Mouse (Mus musculus) liver, embryonic 16.5 days (tissue): ENCODE results near the gene Hsd11b1. TPM values are rescaled to one million over a fixed set of nuclear protein-coding genes. Genes with fewer than 3 reads are reported as not detected.

Source experiments
- ATAC-seq: fragments of 200-750 bp; cut with Nextera tagmentation; 2 replicates; pipeline ENCODE4 v1.8.0; 2017; ENCODE audit warnings: low read depth, mild to moderate bottlenecking, moderate number of reproducible peaks, moderate library complexity
- H3K27ac ChIP-seq: fragments of 300-500 bp; sonication (generic); 2 replicates; pipeline ENCODE4 v1.5.1; 2014; ENCODE audit warnings: mild to moderate bottlenecking, low read length
- H3K27me3 ChIP-seq: fragments of 300-500 bp; sonication (generic); 2 replicates; pipeline ENCODE4 v1.6.1; 2014; ENCODE audit warnings: low read depth, low read length, mixed read lengths; ENCODE audit not compliant: control insufficient read depth, insufficient read depth
- H3K36me3 ChIP-seq: fragments of 300-500 bp; sonication (generic); 2 replicates; pipeline ENCODE4 v1.6.1; 2014; ENCODE audit warnings: mild to moderate bottlenecking; ENCODE audit not compliant: control insufficient read depth, insufficient read depth
- H3K4me1 ChIP-seq: fragments of 300-500 bp; sonication (generic); 2 replicates; pipeline ENCODE4 v1.6.1; 2014; ENCODE audit warnings: low read depth, low read length, mixed read lengths; ENCODE audit not compliant: control insufficient read depth
- H3K4me2 ChIP-seq: fragments of 300-500 bp; sonication (generic); 2 replicates; pipeline ENCODE4 v1.6.1; 2014; ENCODE audit warnings: low read depth, low read length, mixed read lengths
- H3K4me3 ChIP-seq: fragments of 300-500 bp; sonication (generic); 2 replicates; pipeline ENCODE4 v1.5.1; 2014; ENCODE audit warnings: low read depth, mild to moderate bottlenecking, low read length
- H3K9ac ChIP-seq: fragments of 300-500 bp; sonication (generic); 2 replicates; pipeline ENCODE4 v1.6.1; 2014; ENCODE audit warnings: low read depth, low read length
- H3K9me3 ChIP-seq: fragments of 300-500 bp; sonication (generic); replicated peaks from 2 replicates; pipeline ENCODE4 v1.6.1; 2016; ENCODE audit warnings: low read length; ENCODE audit not compliant: control insufficient read depth
- WGBS: fragments of 180-500 bp; shearing (Covaris S2); extraction: QIAGEN DNeasy Blood & Tissue Kit; methylation state at CpG from one replicate; pipeline ENCODE4 v1.1.7; 2014; ENCODE audit not compliant: insufficient replicate concordance; 5-methylcytosine and 5-hydroxymethylcytosine counted together
- polyA plus RNA-seq: library from polyadenylated mRNA; unstranded; fragments of >200 nt; fragmentation: Nextera tagmentation; extraction: Ambion mirVana; gene quantifications from 2 replicates; pipeline ENCODE4 v1.2.1, GENCODE M21; 2015

The Hsd11b1 gene
- polyA plus RNA-seq, 1 experiment from 2014 or later = 40.3 TPM

DNA sequence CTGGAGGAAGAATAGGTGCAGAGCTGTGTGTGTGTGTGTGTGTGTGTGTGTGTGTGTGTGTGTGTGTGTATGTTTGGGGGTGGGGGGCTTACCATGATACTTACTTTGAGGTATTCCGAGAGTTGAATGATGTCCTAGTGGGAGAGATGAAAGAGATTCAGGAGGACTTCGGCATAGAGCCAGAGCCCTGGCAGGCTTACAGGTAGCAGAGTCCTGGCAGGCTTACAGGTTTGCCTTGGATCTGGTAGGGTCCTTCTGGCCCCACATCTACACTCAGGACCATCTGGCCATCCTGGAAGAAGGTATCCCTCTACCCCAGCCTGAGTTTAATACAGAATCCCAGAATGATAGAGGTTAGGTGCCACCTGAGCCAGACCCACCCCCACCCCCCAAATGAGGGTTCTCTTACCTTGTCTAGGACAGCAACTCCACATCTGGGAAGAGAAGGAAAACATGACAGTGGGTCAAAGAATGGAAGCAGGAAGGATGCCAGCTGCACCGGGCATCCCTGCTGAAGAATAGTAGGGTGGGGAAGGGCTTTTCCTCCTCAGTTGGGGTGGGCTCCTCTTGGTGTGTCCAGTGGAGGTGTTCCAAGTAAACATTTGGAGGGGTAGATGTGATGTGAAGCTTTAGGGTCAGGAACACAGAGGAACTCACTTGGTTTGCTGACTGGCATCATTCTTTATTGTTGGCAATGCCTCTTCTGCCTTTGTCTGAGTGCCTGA lies 69.3 kb downstream of the Hsd11b1 start:
- no peaks in the 10 kb centered on the region for H3K36me3 ChIP-seq
- WGBS = 70% methylated on average over 3 of the region's 3 CpGs
- no peak for ATAC-seq

DNA sequence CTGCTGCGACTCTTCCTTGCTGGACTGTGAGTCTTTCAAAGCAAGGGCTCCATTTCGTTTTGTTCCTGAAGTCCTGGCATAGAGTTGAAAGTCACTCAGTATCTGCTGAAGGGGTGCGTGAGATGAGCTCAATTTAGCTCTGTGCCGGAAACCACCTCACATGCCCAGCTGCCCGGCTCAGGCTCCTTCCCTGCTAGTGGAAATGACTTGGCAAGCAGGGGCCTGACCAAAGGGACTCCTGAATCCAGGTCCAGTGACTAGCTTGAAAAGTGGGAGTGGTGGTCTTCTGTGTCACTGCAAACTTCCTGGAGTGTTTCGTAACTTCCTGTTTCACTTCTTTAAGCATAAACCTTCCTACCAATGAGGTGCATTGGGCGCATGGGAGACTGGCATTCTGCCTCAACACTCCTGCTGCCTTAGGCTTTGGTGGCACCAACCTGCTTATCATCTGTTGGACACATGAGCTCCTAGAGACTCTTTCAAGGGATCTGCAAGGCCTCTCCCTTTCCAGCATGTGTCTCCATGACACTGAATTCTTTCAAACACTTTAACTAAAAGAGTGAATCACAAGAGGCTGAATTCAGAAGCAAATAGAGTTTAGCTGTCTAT lies 72.1 kb downstream of the Hsd11b1 start:
- H3K4me1 ChIP-seq = no peaks in the 10 kb centered on the region
- no peak overlapping the region for H3K4me2 ChIP-seq
- 55% methylated on average over 7 of the region's 7 CpGs for WGBS
- H3K36me3 ChIP-seq = no peaks in the 10 kb centered on the region
- no peak overlapping the region for H3K9ac ChIP-seq
- ATAC-seq = no peak
- H3K27me3 ChIP-seq = no peaks in the 10 kb centered on the region
- no peak overlapping the region for H3K27ac ChIP-seq
- H3K4me3 ChIP-seq = no peak overlapping the region
- H3K9me3 ChIP-seq = no peaks in the 10 kb centered on the region

More for the DNA sequence above, 69.3 kb downstream of the Hsd11b1 start:
- Histone ChIP-seq H3K27me3 (no peaks in the 10 kb centered on the region), H3K27ac (no peak overlapping the region), H3K4me3 (no peak overlapping the region), H3K9ac (no peak overlapping the region), H3K4me1 (no peaks in the 10 kb centered on the region), H3K4me2 (no peak overlapping the region), H3K9me3 (no peaks in the 10 kb centered on the region)

DNA sequence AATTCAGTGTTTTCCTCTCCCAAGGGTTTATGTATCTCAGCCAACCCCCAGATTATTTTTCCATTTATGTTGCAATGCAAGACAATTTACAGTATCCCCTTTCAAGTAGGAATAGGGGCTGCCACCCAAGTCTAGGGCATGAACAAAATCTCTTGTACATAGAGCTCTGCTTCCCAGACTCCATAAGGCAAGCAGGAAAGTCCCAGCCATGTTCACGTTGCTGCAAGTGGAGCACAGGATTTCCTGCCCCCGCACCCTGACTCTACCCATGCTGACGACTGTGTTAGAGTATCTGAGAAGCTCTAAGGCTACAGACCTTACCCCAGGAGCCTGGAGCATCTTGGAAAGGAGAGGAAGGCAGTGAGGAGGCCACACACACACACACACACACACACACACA lies 74.1 kb downstream of the Hsd11b1 start:
- Histone ChIP-seq H3K27me3 (no peaks in the 10 kb centered on the region), H3K27ac (no peak overlapping the region), H3K4me3 (no peak overlapping the region), H3K36me3 (no peaks in the 10 kb centered on the region), H3K4me2 (no peak overlapping the region), H3K9ac (no peak overlapping the region), H3K9me3 (no peaks in the 10 kb centered on the region), H3K4me1 (no peaks in the 10 kb centered on the region)
- WGBS = 39% methylated on average over 3 of the region's 3 CpGs
- no peak for ATAC-seq

DNA sequence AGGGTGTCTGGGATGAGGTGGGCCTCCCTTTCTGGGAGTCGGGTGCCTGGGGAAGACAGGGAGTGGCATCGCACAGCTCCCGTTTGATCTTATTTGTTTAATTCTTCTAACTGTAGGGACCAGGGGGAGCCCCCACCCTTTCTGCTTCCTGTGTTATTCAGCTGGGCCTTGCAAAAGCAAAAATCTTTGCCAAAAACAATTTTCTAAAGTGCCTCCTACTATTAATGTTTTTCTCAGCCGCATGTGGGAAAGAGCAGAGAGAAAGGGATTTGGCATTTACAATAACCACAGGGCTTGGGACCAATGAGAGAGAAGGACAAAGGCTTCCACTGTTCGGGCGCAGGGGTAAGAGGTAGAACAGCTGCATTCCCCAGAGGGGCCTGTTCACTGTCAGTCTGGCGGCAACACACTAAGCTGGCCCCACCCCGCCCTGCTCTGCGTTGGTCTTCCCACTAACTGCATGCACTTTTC lies 74.7 kb downstream of the Hsd11b1 start:
- Histone ChIP-seq H3K27me3 (no peaks in the 10 kb centered on the region), H3K27ac (no peak overlapping the region), H3K4me3 (no peak overlapping the region), H3K4me1 (no peaks in the 10 kb centered on the region), H3K4me2 (no peak overlapping the region), H3K9me3 (no peaks in the 10 kb centered on the region), H3K9ac (no peak overlapping the region), H3K36me3 (no peaks in the 10 kb centered on the region)
- WGBS = 60% methylated on average over 9 of the region's 9 CpGs
- ATAC-seq = no peak

DNA sequence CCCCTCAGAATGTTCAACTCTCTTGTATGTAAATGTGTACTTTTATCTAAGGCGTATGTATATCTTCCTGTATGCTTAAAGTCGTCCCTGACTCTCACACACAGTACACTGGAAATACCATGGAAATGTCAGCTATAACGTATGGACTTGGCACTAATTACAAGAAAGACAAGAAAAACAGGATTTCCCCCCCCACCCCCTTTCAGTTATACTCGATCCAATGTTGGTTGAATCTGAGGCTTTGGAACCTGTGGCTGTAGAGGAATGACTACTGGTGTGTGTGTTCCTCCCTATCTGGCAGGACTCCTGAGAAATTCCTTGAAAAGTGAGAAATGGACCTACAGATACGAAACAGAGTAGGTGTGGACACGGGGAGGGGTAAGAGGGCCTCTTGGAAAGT lies 75.6 kb downstream of the Hsd11b1 start:
- H3K4me1 ChIP-seq = no peaks in the 10 kb centered on the region
- 64% methylated on average over 6 of the region's 6 CpGs for WGBS
- H3K27ac ChIP-seq = no peak overlapping the region
- no peaks in the 10 kb centered on the region for H3K27me3 ChIP-seq
- H3K4me2 ChIP-seq = no peak overlapping the region
- no peak overlapping the region for H3K9ac ChIP-seq
- H3K4me3 ChIP-seq = no peak overlapping the region
- no peaks in the 10 kb centered on the region for H3K9me3 ChIP-seq
- ATAC-seq = no peak
- no peaks in the 10 kb centered on the region for H3K36me3 ChIP-seq

DNA sequence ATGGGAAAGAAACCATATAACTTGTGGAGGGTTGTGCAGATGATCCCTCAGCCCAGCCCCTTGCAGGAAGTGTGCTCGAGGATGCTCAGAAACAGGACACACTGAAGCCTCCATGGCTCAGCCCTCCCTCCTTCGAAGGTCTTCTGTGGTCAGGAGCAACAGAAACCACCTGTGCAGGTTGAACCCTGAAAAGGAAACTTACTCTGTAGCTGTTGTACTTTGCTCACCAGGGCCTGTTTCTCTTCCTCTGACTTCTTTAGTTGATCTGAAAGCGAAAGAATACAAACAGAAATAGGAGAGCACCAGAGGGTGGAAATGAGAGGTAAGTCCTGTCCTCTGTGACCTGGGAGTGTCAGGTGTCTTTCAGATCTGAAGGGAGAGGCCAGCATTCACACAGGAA lies 82.8 kb downstream of the Hsd11b1 start:
- Histone ChIP-seq H3K9me3 (no peaks in the 10 kb centered on the region), H3K4me2 (no peak overlapping the region), H3K27ac (no peak overlapping the region), H3K27me3 (no peaks in the 10 kb centered on the region), H3K4me1 (no peaks in the 10 kb centered on the region), H3K36me3 (no peaks in the 10 kb centered on the region), H3K9ac (no peak overlapping the region), H3K4me3 (no peak overlapping the region)
- 67% methylated on average over 3 of the region's 3 CpGs for WGBS
- no peak for ATAC-seq

DNA sequence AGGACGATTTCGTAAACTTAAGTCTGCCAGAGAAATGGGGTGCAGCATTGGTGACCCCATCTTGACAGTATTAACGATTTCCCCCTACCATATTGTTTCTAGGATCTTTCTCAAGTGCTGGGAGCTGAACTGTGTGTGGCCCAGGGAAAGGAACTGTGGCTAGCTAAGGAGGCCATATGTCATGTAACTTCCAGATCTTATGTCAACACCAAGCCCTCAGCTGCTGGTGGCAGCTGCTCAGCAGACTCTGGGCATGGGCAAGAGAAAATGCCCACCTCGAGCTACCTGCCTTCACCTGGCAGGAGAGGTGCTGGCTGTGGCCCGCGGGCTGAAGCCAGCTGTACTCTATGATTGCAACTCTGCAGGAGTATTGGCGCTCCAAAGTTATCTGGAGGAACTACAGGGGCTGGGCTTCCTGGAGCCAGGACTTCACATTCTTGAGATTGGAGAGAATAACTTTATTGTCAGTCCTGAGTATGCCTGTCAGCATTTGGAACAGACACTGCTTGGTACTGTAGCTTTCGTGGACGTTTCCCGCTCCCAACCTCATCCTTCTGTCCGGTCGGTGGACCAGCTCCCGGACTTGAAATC lies 89.6 kb downstream of the Hsd11b1 start:
- Histone ChIP-seq H3K27ac (peak overlapping the region; percentile 81), H3K4me3 (peak overlapping the region; percentile 81), H3K4me1 (peaks cover 24% of the 10 kb centered on the region), H3K36me3 (no peaks in the 10 kb centered on the region), H3K27me3 (no peaks in the 10 kb centered on the region), H3K9me3 (no peaks in the 10 kb centered on the region), H3K4me2 (peak overlapping the region; percentile 79), H3K9ac (peak overlapping the region; percentile 73)
- WGBS = 66% methylated on average over 13 of the region's 13 CpGs
- ATAC-seq = no peak

DNA sequence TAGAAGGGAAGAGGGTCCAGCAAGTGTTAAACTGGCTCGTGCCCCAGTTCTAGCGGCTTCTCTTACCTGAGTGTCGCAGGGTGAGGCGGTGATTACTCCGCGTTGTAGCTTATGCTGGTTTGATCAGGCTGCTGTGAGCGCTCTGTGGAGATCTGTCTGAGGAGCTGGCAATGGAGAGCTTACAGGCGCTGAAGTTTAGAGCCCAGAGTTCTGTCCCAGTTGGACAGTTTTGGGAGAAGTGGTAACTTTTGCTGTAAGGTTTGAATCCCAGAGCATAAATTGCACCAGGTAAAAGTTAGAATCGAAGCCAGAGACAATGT lies 90.1 kb downstream of the Hsd11b1 start:
- no peaks in the 10 kb centered on the region for H3K27me3 ChIP-seq
- peak overlapping the region; percentile 73 for H3K9ac ChIP-seq
- 12% methylated on average over 9 of the region's 9 CpGs for WGBS
- H3K9me3 ChIP-seq = no peaks in the 10 kb centered on the region
- no peaks in the 10 kb centered on the region for H3K36me3 ChIP-seq
- peak overlapping the region; percentile 81 for H3K4me3 ChIP-seq
- peaks cover 24% of the 10 kb centered on the region for H3K4me1 ChIP-seq
- H3K27ac ChIP-seq = peak overlapping the region; percentile 81
- no peak for ATAC-seq
- peak overlapping the region; percentile 79 for H3K4me2 ChIP-seq
